Mouse (Mus musculus): ENCODE measurements at regions not wholly inside any gene's neighbourhood (a gene's known extent, or its start where the extent isn't known, plus 50 kb on each side); places are given as distances from the start of the nearest gene placed in this dataset.

DNA sequence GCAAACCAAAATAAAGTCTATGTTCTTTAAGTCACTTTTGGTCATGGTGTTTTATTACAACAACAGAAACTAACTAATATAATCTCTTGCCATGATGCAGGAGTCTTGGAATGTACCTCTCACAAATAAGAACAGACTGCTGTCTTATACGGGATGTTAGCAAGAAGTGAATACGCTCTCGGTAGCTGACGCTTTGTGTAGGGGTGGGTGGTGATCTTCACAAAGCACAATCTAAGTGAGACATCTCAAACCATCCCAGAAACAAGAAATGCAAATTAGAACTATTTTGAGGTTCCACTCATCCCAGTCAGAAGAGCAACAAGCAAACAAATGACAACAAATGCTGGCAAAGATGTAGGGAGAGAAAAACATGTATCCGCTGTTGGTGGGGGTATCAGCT lies 339.7 kb upstream of the Clnk start:
- TF ChIP-seq RAD21 (IDR thresholded peaks at IDR 0.05; ENCODE audit: low read depth, low read length), result no peak
- TF ChIP-seq EP300 (IDR thresholded peaks at IDR 0.05; ENCODE audit: low read depth in 1 of 2, low read length in 2 of 2), result no peak
- no peak for TF ChIP-seq POLR2A (IDR thresholded peaks at IDR 0.05; ENCODE audit: control insufficient read depth in 1 of 2, insufficient read depth in 1 of 2, low read depth in 1 of 2, low read length in 2 of 2, poor library complexity in 1 of 2)
- no peak for TF ChIP-seq POLR2AphosphoS5 (IDR thresholded peaks at IDR 0.05; ENCODE audit: borderline replicate concordance, low read depth, low read length)
- TF ChIP-seq ZC3H11A (IDR thresholded peaks at IDR 0.05; ENCODE audit: low read depth, low read length), result no peak
- TF ChIP-seq CTCF (IDR thresholded peaks at IDR 0.05 in 2 of 3, conservative IDR thresholded peaks at IDR 0.05 in 1 of 3; ENCODE audit: control insufficient read depth in 1 of 3, insufficient read depth in 1 of 3, low read depth in 2 of 3, low read length in 3 of 3, poor library complexity in 1 of 3, severe bottlenecking in 1 of 3), result no peak
- no peak for TF ChIP-seq MEF2A (IDR thresholded peaks at IDR 0.05; ENCODE audit: extremely low read depth, insufficient replicate concordance, low read depth, low read length, poor library complexity, severe bottlenecking)
- no peak for TF ChIP-seq E2F4 (IDR thresholded peaks at IDR 0.05; ENCODE audit: borderline replicate concordance, low read depth, low read length)
- no peak for TF ChIP-seq ZNF384 (IDR thresholded peaks at IDR 0.05; ENCODE audit: low read depth, low read length)
- TF ChIP-seq BHLHE40 (IDR thresholded peaks at IDR 0.05; ENCODE audit: borderline replicate concordance, low read depth, low read length), result no peak
